In genomic region chr16:57601031-57601430, GRCm38 (mm10) we compare ENCODE assay signal across 28 mouse cellular contexts.
"Had no signal": no experiment of that assay in that cellular context is flagged by ENCODE, and none has a peak within 500 bp of the region (broad histone marks: within the 10 kb centered on the region; RNA-seq: fewer than 3 reads in every experiment).

No protein-coding gene starts in this region.

- H3K27ac ChIP-seq: embryonic facial prominence, embryonic 10.5 days; embryonic facial prominence, embryonic 12.5 days; embryonic facial prominence, embryonic 13.5 days; embryonic facial prominence, embryonic 15.5 days; forebrain, embryonic 10.5 days; forebrain, embryonic 12.5 days; forebrain, embryonic 13.5 days; forebrain, embryonic 15.5 days; gastrocnemius, adult 2 months; heart, adult 2 months; heart, embryonic 10.5 days had no signal

- DNase-seq: cerebellum, adult 9-10 months; cerebellum, adult 9-11 months; cerebellum, postnatal 10 days; cerebellum, postnatal 14 days; cerebellum, postnatal 25 days; cerebellum, postnatal 36 days; embryo, embryonic 11 days; forebrain, postnatal 0 days; gastrocnemius, adult 2 months; gastrocnemius, postnatal 10 days; gastrocnemius, postnatal 14 days; gastrocnemius, postnatal 25 days; gastrocnemius, postnatal 36 days; heart, adult 11 months; heart, adult 18-20 months; heart, adult 2 months had no signal

- ATAC-seq: forebrain, embryonic 13.5 days; forebrain, embryonic 14.5 days; forebrain, embryonic 15.5 days; forebrain, embryonic 16.5 days; forebrain, postnatal 0 days had no signal

- H3K9me3 ChIP-seq: embryonic facial prominence, embryonic 10.5 days; embryonic facial prominence, embryonic 12.5 days; embryonic facial prominence, embryonic 13.5 days; embryonic facial prominence, embryonic 15.5 days; forebrain, embryonic 10.5 days; forebrain, embryonic 12.5 days; forebrain, embryonic 13.5 days; forebrain, embryonic 15.5 days; heart, embryonic 10.5 days had no signal

- H3K4me3 ChIP-seq: embryonic facial prominence, embryonic 10.5 days; embryonic facial prominence, embryonic 12.5 days; embryonic facial prominence, embryonic 13.5 days; embryonic facial prominence, embryonic 15.5 days; erythroblast, embryonic 14.5 days; forebrain, embryonic 10.5 days; forebrain, embryonic 12.5 days; forebrain, embryonic 13.5 days; forebrain, embryonic 15.5 days; gastrocnemius, adult 2 months; heart, adult 2 months; heart, embryonic 10.5 days had no signal

- H3K4me2 ChIP-seq: embryonic facial prominence, embryonic 12.5 days; embryonic facial prominence, embryonic 13.5 days; embryonic facial prominence, embryonic 15.5 days; forebrain, embryonic 12.5 days; forebrain, embryonic 13.5 days; forebrain, embryonic 15.5 days had no signal

- H3K36me3 ChIP-seq: embryonic facial prominence, embryonic 10.5 days; embryonic facial prominence, embryonic 12.5 days; embryonic facial prominence, embryonic 13.5 days; embryonic facial prominence, embryonic 15.5 days; forebrain, embryonic 10.5 days; forebrain, embryonic 12.5 days; forebrain, embryonic 15.5 days; heart, embryonic 10.5 days had no signal

- H3K9ac ChIP-seq: embryonic facial prominence, embryonic 12.5 days; embryonic facial prominence, embryonic 13.5 days; embryonic facial prominence, embryonic 15.5 days; forebrain, embryonic 12.5 days; forebrain, embryonic 13.5 days; forebrain, embryonic 15.5 days; forebrain, postnatal 0 days had no signal

- H3K4me1 ChIP-seq: heart, embryonic 10.5 days had no signal

- H3K27me3 ChIP-seq: embryonic facial prominence, embryonic 12.5 days; embryonic facial prominence, embryonic 13.5 days; embryonic facial prominence, embryonic 15.5 days; forebrain, embryonic 12.5 days; forebrain, embryonic 13.5 days; forebrain, embryonic 15.5 days had no signal
